Mouse (Mus musculus): ENCODE data around the gene Bend4. TPM values are rescaled to one million over a fixed set of nuclear protein-coding genes. Genes with fewer than 3 reads are reported as not detected.

Bend4 gene
- polyA plus RNA-seq, 1 experiment from 2014 or later = 4.3 TPM

DNA sequence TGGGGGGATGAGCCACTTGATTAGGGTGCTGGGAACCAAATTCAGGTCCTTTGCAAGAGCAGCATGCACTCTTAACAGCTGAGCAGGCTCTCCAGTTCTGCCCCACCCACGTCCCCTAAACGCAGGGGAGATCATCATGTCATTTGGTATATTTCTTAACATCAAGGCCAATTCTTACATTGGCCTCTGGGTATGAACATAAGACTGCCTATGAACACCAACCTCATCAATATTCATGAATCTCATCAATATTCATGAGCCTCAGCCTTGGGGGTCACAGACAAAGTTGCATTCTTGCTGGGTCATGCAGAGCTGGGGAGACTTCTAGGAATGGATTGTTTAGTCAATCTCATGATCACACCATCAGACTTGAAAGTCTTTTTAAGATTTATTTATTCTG, 46.4 kb downstream of the Bend4 start:
- ATAC-seq (ENCODE audit: low read depth) (no peak), DNase-seq (ENCODE audit: low spot score) (no peak)
- H3K27me3 ChIP-seq (replicated peaks; ENCODE audit: control insufficient read depth, insufficient read depth, low read length) = no peaks in the 10 kb centered on the region
- no peaks in the 10 kb centered on the region for H3K36me3 ChIP-seq (ENCODE audit: control insufficient read depth, insufficient read depth, low read length)
- H3K4me1 ChIP-seq (ENCODE audit: control insufficient read depth, insufficient read depth, low read length) = no peaks in the 10 kb centered on the region
- WGBS = 67% methylated on average over 2 of the region's 2 CpGs
- H3K4me2 ChIP-seq (ENCODE audit: low read depth, low read length) = no peak overlapping the region
- H3K9me3 ChIP-seq (ENCODE audit: control insufficient read depth, low read length) = no peaks in the 10 kb centered on the region
- no peak overlapping the region for H3K4me3 ChIP-seq (ENCODE audit: low read depth, low read length)
- no peak overlapping the region for H3K27ac ChIP-seq (replicated peaks; ENCODE audit: low read depth, low read length)
- H3K9ac ChIP-seq (ENCODE audit: low read depth, low read length) = no peak overlapping the region

DNA sequence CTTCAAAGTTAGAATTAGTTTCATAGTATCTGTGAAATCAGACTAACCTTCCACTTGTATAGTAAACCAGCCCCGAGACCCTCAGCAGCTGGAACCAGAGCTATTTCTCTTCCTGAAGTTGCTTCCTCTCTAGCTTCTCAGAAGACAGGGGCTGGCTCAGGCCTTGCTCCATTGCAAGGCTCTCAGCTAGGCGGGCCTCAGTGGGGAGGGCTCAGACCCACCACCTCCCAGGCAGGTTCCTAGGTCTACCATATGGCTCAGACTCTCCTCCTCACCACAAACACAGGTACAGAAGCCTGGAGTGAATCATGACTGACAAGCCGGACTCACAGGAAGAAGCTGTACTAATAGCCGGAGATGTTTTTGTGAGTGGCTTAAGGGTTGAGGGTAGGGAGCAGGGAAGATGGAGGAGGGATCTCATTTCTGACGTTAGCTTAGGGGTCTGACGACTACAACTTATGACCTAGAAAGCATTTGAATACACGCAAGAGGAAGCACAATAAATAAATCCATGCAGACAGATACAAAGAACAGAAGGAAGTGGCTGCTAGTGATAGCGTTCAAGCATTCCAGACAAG, 51.0 kb downstream of the Bend4 start:
- Histone ChIP-seq H3K27me3 (replicated peaks; ENCODE audit: control insufficient read depth, insufficient read depth, low read length) (no peaks in the 10 kb centered on the region), H3K36me3 (ENCODE audit: control insufficient read depth, insufficient read depth, low read length) (no peaks in the 10 kb centered on the region), H3K27ac (replicated peaks; ENCODE audit: low read depth, low read length) (no peak overlapping the region), H3K9ac (ENCODE audit: low read depth, low read length) (no peak overlapping the region), H3K4me1 (ENCODE audit: control insufficient read depth, insufficient read depth, low read length) (no peaks in the 10 kb centered on the region), H3K4me3 (ENCODE audit: low read depth, low read length) (no peak overlapping the region), H3K4me2 (ENCODE audit: low read depth, low read length) (no peak overlapping the region), H3K9me3 (ENCODE audit: control insufficient read depth, low read length) (no peaks in the 10 kb centered on the region)
- DNase-seq (ENCODE audit: low spot score) (no peak), ATAC-seq (ENCODE audit: low read depth) (no peak)
- WGBS = 75% methylated on average over 8 of the region's 8 CpGs

DNA sequence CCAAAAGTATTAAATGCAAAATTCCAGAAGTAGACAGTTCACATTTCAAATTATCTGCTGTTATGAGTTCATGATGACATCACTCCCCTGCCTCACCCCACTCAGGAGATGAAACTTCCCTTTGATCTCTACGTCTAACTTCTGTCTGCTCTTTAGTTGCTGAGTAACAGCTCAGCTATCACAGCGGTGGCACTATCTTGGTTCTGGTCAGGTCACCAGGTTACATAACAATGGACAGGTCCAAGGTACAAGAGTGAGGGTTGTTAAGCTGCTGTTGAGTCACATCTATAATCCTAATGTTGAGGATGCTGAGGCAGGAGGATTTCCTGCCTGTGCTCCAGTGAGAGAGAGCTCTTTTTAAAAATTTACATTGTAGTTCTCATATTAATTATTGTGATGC, 65.2 kb downstream of the Bend4 start:
- Histone ChIP-seq H3K27me3 (replicated peaks; ENCODE audit: control insufficient read depth, insufficient read depth, low read length) (no peaks in the 10 kb centered on the region), H3K4me2 (ENCODE audit: low read depth, low read length) (no peak overlapping the region), H3K9ac (ENCODE audit: low read depth, low read length) (no peak overlapping the region), H3K27ac (replicated peaks; ENCODE audit: low read depth, low read length) (no peak overlapping the region), H3K9me3 (ENCODE audit: control insufficient read depth, low read length) (no peaks in the 10 kb centered on the region), H3K4me3 (ENCODE audit: low read depth, low read length) (no peak overlapping the region), H3K4me1 (ENCODE audit: control insufficient read depth, insufficient read depth, low read length) (no peaks in the 10 kb centered on the region), H3K36me3 (ENCODE audit: control insufficient read depth, insufficient read depth, low read length) (no peaks in the 10 kb centered on the region)
- no peak for DNase-seq (ENCODE audit: low spot score)
- no peak for ATAC-seq (ENCODE audit: low read depth)
- WGBS = 77% methylated on average over 2 of the region's 2 CpGs

DNA sequence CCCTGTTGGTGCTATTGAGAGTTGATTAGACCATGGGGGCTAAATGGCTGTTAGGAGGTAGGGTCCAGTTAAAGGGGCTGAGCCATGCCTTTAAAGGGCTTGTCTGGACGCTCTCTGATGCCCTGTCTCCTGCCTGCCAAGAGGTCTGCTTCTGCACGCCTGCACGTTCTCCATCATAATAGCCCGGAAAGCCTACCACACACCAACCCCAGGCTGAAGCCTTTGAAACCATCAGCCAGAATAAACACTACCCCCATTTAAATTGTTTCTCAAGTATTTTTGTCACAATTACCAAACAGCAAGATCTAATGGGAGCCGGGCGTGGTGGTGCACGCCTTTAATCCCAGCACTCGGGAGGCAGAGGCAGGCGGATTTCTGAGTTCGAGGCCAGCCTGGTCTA, 65.8 kb downstream of the Bend4 start:
- H3K4me3 ChIP-seq (ENCODE audit: low read depth, low read length) = no peak overlapping the region
- H3K9ac ChIP-seq (ENCODE audit: low read depth, low read length) = no peak overlapping the region
- H3K9me3 ChIP-seq (ENCODE audit: control insufficient read depth, low read length) = no peaks in the 10 kb centered on the region
- no peak for ATAC-seq (ENCODE audit: low read depth)
- no peak for DNase-seq (ENCODE audit: low spot score)
- WGBS = 93% methylated on average over 9 of the region's 10 CpGs
- H3K4me2 ChIP-seq (ENCODE audit: low read depth, low read length) = no peak overlapping the region
- H3K36me3 ChIP-seq (ENCODE audit: control insufficient read depth, insufficient read depth, low read length) = no peaks in the 10 kb centered on the region
- no peaks in the 10 kb centered on the region for H3K27me3 ChIP-seq (replicated peaks; ENCODE audit: control insufficient read depth, insufficient read depth, low read length)
- no peaks in the 10 kb centered on the region for H3K4me1 ChIP-seq (ENCODE audit: control insufficient read depth, insufficient read depth, low read length)
- no peak overlapping the region for H3K27ac ChIP-seq (replicated peaks; ENCODE audit: low read depth, low read length)

DNA sequence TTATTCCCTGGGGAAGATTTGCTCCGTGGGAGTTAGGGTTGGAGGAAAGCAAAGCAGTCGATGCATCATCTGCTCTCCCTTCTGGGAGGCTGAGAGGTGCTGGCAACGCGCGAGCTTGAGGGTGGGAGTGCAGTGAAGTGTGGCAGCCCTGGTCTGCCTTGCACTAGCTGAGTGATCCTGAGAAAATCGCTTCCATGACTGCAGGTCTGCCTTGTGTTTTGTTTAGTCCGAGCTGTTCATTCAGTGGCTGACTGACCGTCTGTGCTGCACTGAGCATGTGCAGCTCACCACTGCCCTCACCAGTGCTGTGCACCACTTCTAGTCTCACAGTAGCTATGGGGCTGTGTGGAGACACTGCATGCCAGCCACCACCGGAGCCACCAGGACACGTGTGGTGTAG, 79.2 kb downstream of the Bend4 start:
- Histone ChIP-seq H3K4me3 (ENCODE audit: low read depth, low read length) (no peak overlapping the region), H3K27ac (replicated peaks; ENCODE audit: low read depth, low read length) (no peak overlapping the region), H3K27me3 (replicated peaks; ENCODE audit: control insufficient read depth, insufficient read depth, low read length) (no peaks in the 10 kb centered on the region), H3K9ac (ENCODE audit: low read depth, low read length) (no peak overlapping the region), H3K4me2 (ENCODE audit: low read depth, low read length) (no peak overlapping the region), H3K36me3 (ENCODE audit: control insufficient read depth, insufficient read depth, low read length) (peaks cover 87% of the 10 kb centered on the region), H3K4me1 (ENCODE audit: control insufficient read depth, insufficient read depth, low read length) (no peaks in the 10 kb centered on the region), H3K9me3 (ENCODE audit: control insufficient read depth, low read length) (no peaks in the 10 kb centered on the region)
- no peak for DNase-seq (ENCODE audit: low spot score)
- 69% methylated on average over 10 of the region's 10 CpGs for WGBS
- no peak for ATAC-seq (ENCODE audit: low read depth)

DNA sequence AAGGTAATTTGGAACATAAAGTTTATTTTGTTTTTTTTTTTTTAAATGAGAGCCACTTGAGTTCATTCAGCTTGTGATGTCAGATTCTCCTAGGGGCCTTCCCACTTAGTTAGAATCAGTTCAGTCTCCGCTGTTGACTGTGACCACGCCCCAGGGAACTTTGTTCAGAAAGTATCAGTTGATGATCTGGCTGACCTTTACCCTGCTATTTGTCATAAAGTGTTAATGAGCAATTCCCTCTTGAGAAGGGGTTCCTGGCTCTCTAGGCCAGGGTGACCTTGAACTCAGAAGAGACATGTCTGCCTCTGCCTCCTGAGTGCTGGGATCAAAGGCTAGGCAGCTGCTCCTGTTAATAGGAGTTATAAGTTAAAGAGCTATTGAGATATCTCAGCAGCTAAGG, 81.0 kb downstream of the Bend4 start:
- Histone ChIP-seq H3K4me1 (ENCODE audit: control insufficient read depth, insufficient read depth, low read length) (no peaks in the 10 kb centered on the region), H3K27me3 (replicated peaks; ENCODE audit: control insufficient read depth, insufficient read depth, low read length) (no peaks in the 10 kb centered on the region), H3K9me3 (ENCODE audit: control insufficient read depth, low read length) (no peaks in the 10 kb centered on the region), H3K36me3 (ENCODE audit: control insufficient read depth, insufficient read depth, low read length) (peaks cover 87% of the 10 kb centered on the region), H3K4me2 (ENCODE audit: low read depth, low read length) (no peak overlapping the region), H3K4me3 (ENCODE audit: low read depth, low read length) (no peak overlapping the region), H3K27ac (replicated peaks; ENCODE audit: low read depth, low read length) (no peak overlapping the region), H3K9ac (ENCODE audit: low read depth, low read length) (no peak overlapping the region)
- WGBS = 84% methylated on average over 2 of the region's 2 CpGs
- DNase-seq (ENCODE audit: low spot score) = no peak
- no peak for ATAC-seq (ENCODE audit: low read depth)

Other genes with a start within 250 kb of the Bend4 start
- gene Tmem33, start 167.7 kb downstream of the Bend4 start, polyA plus RNA-seq (2014; fragmentation: Nextera tagmentation; extraction: Ambion mirVana) = 73.0 and 78.9 TPM in 2 replicates
- 104 and 106 TPM in 2 replicates for gene Slc30a9, start 121.4 kb downstream of the Bend4 start, polyA plus RNA-seq (2014; fragmentation: Nextera tagmentation; extraction: Ambion mirVana)
- 9.4 and 10.6 TPM in 2 replicates for gene Shisa3, start 179.6 kb upstream of the Bend4 start, polyA plus RNA-seq (2014; fragmentation: Nextera tagmentation; extraction: Ambion mirVana)